Mouse (Mus musculus): ENCODE results near the gene C1ql4. TPM values are rescaled to one million over a fixed set of nuclear protein-coding genes. Genes with fewer than 3 reads are reported as not detected.
A peak's percentile ranks its signal among the peaks of the same experiment; 100 is the strongest.
"Not testable (repeated sequence)": the region's sequence is repeated elsewhere in the genome, so short reads cannot be mapped to it uniquely, and the experiment has no call there.

The C1ql4 gene
- total RNA-seq, 2 experiments from 2014 or later: 0.19 TPM; not detected in 1

DNA sequence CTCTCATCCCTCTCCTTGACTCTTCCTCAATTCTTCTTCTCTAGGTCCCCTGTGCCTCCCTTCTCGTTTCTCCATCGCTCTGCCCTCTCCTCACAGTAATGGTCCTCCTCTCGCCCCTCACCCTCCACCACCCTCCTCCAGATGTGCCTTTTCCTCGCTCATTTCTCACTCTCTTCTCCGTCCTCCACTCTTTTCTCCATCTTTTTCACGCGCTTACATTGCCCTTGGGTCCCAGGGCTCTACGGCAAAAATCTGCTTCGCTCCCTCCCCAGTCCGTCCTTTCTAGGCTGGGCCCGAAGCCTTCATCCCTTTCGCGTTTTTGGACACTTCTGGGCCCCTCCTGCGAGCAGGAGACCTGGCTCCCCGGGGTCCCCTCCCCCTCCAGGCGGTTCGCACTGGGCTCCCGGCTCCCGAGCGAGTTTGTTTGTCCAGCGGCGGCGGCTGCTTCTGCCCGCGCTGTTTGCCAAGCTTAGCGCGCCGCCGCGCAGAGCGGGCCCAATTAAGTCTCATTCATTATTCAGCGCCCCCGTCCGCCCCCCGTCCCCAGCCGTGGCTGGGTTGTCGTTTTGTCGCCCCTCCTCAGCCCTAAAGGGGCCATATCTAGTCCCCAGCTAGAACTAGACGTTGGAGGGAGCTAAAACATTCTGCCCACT is 10.3 kb upstream of the C1ql4 start:
- DNase-seq: no peak

DNA sequence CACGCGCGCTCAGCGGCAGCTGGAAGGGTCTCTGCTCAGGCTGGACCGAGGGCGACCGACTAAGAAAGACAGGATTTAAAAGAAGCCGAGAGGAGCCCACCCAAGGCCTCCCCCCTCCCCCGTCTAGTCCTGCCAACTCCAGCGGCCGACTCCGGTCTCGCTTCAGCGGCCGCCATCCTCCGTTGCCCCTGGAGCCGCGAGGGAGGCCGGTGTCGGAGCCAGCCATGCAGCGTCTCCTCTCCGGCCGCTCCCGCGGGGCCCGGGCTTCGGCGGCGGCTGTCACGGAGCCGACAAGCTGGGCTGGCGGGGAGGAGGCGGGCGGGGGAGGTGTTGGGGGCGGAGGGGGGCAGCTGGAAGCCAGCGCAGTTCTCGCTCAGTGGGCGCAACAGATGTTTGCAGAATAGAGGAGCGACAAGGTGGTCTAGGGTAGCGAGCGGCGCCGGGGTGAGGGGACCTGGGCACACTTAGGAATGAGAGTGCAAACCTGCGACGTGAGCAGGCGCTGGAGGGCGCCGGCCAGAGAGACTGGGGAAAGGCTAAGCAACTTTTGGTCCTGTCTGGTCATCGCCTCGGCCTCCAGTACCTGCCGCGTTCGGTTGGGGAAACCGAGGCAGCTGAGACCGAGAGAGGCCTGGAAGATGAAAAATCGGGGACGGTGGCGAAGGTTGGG is 9.3 kb upstream of the C1ql4 start:
- DNase-seq: no peak

GRCm38 (mm10) chr15:99096061-99096793 is 8.6 kb upstream of the C1ql4 start:
- no peak for DNase-seq

GRCm38 (mm10) chr15:99095356-99095755 is 7.7 kb upstream of the C1ql4 start:
- no peak for DNase-seq

DNA sequence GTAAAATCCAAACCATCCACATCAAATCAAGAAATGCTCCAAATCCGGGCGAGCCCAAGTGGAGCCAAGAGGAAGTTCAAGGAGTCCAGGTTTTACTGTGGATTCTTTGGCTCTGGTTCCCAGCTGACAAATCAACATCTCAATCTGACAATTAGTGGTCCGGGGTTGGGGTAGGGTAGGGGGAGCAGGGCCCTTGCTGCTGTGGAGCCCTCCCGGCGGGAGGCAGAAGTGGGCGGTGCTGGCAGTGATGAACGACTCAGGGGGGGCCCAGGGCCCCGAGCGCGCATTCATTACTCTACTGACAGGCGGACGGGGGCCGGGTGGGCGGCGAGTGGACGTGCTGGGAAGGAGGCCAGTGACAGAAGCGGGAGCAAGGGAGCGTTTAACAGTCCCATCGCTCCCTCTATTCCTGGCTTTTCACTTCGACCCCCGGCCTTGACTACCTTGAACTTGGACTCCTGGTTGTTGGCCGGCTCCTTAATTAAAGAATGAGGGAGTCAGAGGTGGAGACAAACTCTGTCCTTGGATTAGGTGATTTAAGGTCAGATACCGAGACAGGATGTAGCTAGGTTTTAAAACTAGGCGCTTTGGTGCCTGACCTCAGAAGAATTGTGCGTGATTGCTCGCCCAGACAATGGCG is 7.1 kb upstream of the C1ql4 start:
- DNase-seq: no peak

DNA sequence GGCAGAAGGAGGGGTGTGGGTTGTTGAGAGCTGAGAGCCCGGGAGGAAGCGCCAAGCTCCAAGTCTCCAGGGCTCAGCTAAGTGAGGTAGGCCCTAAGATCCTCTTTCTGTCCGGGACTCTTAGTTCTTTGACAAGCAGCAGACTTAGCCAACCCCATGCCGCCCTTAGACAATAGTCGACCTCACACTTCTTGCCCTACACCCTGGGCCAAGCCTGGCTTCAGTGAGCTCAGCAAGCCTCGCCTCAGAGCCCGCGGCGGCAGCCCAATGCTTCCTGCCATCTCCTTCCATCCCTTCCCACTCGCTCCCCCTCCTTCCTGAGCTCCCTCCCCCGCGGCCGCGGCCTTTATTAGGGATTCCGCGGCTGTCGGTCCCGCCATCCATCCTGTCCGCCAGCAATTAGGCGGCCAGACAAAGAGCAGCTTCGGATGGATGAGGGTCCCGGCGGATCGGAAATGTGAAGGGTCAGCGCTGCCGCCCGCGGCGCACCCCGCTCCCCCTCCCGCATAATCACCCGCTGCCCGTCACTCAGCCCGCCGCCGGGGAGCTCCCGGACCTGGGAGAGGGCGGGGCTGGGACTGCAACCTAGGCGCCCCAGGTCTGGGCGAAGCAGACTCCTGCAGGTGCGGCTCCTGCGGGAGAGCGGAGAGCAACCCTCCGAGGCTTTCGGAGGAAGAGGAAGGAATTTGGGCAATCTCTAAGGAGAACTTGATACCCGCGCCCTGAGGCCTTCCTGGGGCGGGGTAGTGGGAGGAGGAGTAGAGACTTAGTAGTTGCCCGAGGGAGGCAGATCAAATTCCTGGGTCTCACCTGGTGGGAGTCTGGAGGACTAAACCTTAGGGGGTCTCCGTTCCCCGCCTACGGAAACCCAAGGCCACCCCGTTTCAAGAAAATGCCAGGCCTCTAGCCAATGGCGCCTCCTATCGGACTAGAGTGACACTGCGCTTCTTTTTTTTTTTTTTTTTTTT is 6.0 kb upstream of the C1ql4 start:
- DNase-seq: peak; percentile 48

DNA sequence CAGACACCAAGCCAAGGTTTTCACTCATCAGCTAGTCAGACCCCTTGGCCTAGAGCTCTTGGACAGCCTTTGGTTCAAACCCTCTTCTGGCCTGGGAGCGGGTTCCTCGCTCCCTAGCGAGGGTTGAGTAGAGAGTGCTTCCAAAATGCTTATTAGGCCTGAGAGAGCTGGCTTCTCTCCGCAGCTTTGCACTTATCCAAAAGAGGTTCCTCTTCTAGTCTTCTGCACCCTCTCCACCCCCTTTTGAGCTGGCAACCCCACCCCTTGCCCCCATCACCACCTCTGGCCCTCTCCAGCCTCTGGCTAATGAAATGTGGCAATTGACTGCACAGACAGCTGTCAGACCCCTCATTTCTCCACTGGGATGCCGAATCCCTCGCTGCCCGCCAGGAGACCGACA is 5.3 kb upstream of the C1ql4 start, which contains the start of gene Dnajc22:
TSS of gene Dnajc22 (plus strand) at position 301 of the 400 bp plus-strand sequence.
- no peak for DNase-seq

DNA sequence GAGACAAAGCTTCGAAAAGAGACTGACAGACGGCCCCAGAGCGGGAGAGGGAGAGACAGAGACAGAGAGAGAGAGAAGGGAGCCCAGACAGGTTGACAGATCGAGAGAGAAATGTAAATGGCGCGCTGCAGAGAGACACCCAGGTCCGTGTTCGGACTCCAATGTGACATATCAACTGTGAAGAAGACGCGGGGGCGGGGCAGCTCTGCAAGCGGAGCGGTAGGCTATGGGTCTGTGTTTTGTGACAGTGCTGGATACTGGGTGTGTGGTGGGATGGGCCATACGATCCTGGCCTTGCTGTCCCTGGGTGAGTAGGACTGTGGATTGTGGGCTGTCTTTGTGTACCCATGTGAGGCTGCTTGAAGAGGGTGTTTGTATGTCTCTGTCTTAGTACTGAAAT is 1.5 kb upstream of the C1ql4 start:
- DNase-seq: no peak

GRCm38 (mm10) chr15:99088292-99088691 is 675 bp upstream of the C1ql4 start:
- peak; percentile 93 for DNase-seq

- DNase-seq: no peak
These were observed 1.6 kb downstream of the C1ql4 start for GRCm38 (mm10) chr15:99085997-99086396.

GRCm38 (mm10) chr15:99084618-99085017 is 3.0 kb downstream of the C1ql4 start:
- no peak for DNase-seq

GRCm38 (mm10) chr15:99083867-99084557 is 3.6 kb downstream of the C1ql4 start:
- DNase-seq: no peak

DNA sequence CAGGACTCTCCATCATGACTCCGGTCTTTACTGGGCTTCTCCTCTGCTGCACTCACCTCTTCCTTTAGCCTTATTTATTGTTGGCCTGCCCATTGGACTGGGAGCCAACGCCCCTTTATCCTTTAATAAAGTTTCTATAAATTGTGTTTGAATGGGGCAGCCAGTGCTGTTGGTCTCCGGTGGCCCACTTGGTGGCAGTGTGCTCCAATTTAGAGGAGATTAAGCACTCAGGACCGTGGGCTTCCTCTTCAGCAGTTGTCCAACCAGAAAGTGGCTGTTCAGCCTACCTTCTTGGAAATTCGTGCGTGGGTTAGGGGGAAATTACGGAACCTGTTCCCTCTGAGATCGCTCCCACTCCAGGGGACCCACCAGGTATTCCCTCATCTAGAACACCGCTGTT is 4.4 kb downstream of the C1ql4 start:
- DNase-seq: peak; percentile 69

- DNase-seq: no peak
These were observed 4.8 kb downstream of the C1ql4 start for GRCm38 (mm10) chr15:99082840-99083239.

GRCm38 (mm10) chr15:99082322-99082721 is 5.3 kb downstream of the C1ql4 start:
- no peak for DNase-seq

GRCm38 (mm10) chr15:99079804-99080203 is 7.8 kb downstream of the C1ql4 start:
- no peak for DNase-seq

DNA sequence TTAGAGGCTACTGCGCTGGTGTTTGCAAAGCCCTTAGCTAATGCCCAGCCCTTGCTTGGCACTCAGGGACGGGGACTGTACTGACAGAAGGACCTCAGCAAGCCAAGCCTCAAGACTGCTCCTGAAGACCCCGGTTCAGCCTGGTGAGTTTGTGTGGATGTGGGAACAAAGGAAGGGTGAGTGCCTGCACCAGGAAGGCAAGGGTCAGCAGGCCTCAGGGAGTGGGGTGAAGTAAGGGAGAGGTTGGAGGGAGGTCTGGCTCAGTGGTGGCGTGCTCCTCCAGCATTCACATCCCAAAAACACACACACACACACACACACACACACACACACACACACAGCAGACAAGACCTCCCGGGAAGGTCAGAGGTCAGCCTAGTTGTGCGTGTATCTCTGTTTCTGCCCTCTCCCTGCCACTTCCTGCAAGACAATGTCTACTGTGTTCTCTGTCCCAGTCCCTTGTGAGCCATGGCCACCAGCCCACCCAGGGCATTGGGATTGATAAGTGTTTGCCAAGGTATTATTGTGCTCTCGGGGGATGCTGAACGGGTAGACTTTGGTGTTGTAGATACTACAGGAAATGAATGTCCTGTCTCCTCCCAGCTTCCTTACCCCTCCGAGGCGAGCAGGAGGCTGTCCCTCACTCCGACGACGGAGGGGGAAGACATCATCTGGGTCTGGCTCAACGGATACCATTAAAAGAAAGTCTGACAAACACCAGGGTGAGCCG is 9.3 kb downstream of the C1ql4 start:
- no peak for DNase-seq

- DNase-seq: not testable (repeated sequence)
These were observed 11.6 kb downstream of the C1ql4 start for GRCm38 (mm10) chr15:99076011-99076410.

DNA sequence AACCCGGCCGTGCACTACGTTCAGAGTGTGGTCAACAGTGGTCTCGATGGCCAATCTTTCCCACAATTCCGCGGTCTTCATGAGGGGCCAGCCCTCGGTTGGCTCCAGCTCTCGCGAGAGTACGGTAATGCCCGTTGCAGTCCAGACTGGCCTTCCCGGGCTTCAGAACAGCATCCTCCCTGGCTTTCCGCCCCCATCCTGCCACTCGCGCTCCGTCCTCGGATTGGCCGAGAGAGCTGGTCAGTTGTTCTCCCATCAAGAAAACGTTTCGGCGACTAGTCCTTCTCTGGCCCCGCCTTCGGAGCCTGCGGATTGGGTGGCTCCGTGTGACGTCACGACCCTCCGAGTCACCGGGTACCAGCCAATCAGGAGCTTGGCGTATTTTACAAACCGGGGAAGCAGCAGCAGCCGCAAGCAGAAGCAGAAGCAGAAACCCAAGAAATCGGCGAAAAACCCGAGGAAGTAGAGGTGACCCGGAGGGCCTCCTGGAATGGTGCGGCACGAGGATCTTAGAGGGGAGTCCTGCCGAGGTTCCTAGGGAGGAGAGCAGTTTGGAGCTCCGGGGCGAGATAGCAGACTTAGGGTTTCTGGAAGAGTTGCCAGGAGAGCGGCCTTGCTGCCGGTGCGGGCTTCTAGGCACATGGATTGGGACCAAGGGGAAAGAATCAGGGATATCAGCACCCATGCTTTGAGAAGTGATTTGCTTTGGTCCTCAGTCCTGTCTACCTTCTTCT is 12.8 kb downstream of the C1ql4 start:
- peak; percentile 98 for DNase-seq
